Mouse (Mus musculus) thymus, adult 2 months (tissue): Measurements from ENCODE around the gene Apoe.

Source experiments
- CTCF ChIP-seq: fragments of 200-500 bp; IDR thresholded peaks from 2 replicates; pipeline ENCODE4 v1.5.1; 2012; ENCODE audit warnings: mild to moderate bottlenecking, control low read depth, low read length, moderate library complexity, borderline replicate concordance; ENCODE audit not compliant: control insufficient read depth, poor library complexity, insufficient read depth; ENCODE audit errors: extremely low read depth
- POLR2A ChIP-seq: fragments of 200-500 bp; IDR thresholded peaks from 2 replicates; pipeline ENCODE4 v1.6.1; 2012; ENCODE audit warnings: mild to moderate bottlenecking, low read length, control low read depth, moderate library complexity; ENCODE audit not compliant: control insufficient read depth, poor library complexity, insufficient read depth; ENCODE audit errors: extremely low read depth

- no peak for TF ChIP-seq POLR2A
- no peak for TF ChIP-seq CTCF
Observed at GRCm38 (mm10) chr7:19716822-19717221, 17.8 kb upstream of the Apoe start.
